Mouse (Mus musculus) monocyte, adult 59 days (primary cell): ENCODE measurements around the gene Gm49661. TPM values are rescaled to one million over a fixed set of nuclear protein-coding genes. Genes with fewer than 3 reads are reported as not detected.

Experiments
- total RNA-seq, 2 experiments: library from RNA; stranded (reverse); gene quantifications; one replicate each; pipeline ENCODE4 v1.2.4; 2023

Gm49661 gene
- not detected for total RNA-seq

GRCm38 (mm10) chr8:84969241-84970134 is at the start of gene Gm49661, which contains the start of the genes Prdx2 and Rnaseh2a:
Gene Gm49661 (minus strand): TSS chr8:84969433.
Gene Prdx2 (plus strand): TSS chr8:84969587.
Gene Rnaseh2a (minus strand): TSS chr8:84969767.

GRCm38 (mm10) chr8:85014431-85014830 is 45.2 kb upstream of the Gm49661 start, which contains the start of gene Best2:
Gene Best2 (minus strand): TSS chr8:85014531.

DNA sequence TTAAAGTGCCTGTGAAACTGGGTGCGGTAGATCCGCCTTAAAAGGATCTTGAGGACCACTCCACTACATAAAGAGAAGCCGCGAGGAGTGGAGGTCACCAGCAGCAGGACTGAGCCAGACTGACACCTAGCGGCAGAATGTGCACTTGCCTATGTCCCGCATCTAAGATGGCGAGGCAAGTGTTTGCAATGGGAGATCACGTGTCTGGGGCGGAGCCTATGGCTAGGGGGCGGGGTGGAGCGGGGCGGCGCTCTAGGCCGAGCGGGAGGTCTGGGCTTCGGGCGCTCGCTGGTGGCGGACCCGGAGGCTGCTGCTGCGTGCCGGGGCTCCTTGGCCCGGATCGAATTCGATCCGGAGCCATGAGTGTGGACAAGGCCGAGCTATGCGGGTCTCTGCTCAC is 21.1 kb upstream of the Gm49661 start, which contains the start of gene Hook2:
TSS of gene Hook2 (plus strand) at position 255 of the 400 bp plus-strand sequence.

GRCm38 (mm10) chr8:84978248-84978940 is 9.2 kb upstream of the Gm49661 start, which contains the start of gene Junb:
Gene Junb (minus strand): TSS chr8:84978718.

GRCm38 (mm10) chr8:84946528-84947240 is 22.5 kb downstream of the Gm49661 start, which contains the start of gene Rtbdn:
Gene Rtbdn (plus strand): TSS chr8:84946991.

GRCm38 (mm10) chr8:84936962-84937546 is 32.2 kb downstream of the Gm49661 start, which contains the start of gene Mast1:
Gene Mast1 (minus strand): TSS chr8:84937359.

Other genes starting within 250 kb of the Gm49661 start
- gene G430095P16Rik, start 246.4 kb downstream of the Gm49661 start, total RNA-seq: 10 to 100 TPM; 16.5 to 21.5 TPM
- 10 to 100 TPM; 63.7 to 72.8 TPM for gene Nfix, start 169.1 kb downstream of the Gm49661 start, total RNA-seq
- 1 to 10 TPM; 2.0 to 3.1 TPM for gene Dand5, start 146.6 kb downstream of the Gm49661 start, total RNA-seq
- 10 to 100 TPM in 1 of 2 experiments, 1 to 10 TPM in 1; 8.9 to 10.1 TPM for gene Gadd45gip1, start 137.9 kb downstream of the Gm49661 start, total RNA-seq
- gene Rad23a, start 128.8 kb downstream of the Gm49661 start, total RNA-seq: 10 to 100 TPM; 52.4 to 52.7 TPM
- 100 to 1,000 TPM; 632 to 634 TPM for gene Calr, start 122.5 kb downstream of the Gm49661 start, total RNA-seq
- gene Farsa, start 112.4 kb downstream of the Gm49661 start, total RNA-seq: 10 to 100 TPM; 43.6 to 47.8 TPM
- 1 to 10 TPM; 4.1 to 5.1 TPM for gene Syce2, start 97.3 kb downstream of the Gm49661 start, total RNA-seq
- gene Gcdh, start 75.5 kb downstream of the Gm49661 start, total RNA-seq: 1 to 10 TPM; 7.1 to 9.3 TPM
- gene Klf1, start 67.5 kb downstream of the Gm49661 start, total RNA-seq: not detected
- gene Dnase2a, start 60.9 kb downstream of the Gm49661 start, total RNA-seq: 10 to 100 TPM; 61.0 to 66.0 TPM
- under 1 TPM; 0.29 to 0.33 TPM for gene Mast1, start 32.1 kb downstream of the Gm49661 start, total RNA-seq
- not detected for gene Rtbdn, start 22.4 kb downstream of the Gm49661 start, total RNA-seq
- 100 to 1,000 TPM; 104 to 107 TPM for gene Prdx2, start 154 bp upstream of the Gm49661 start, total RNA-seq
- 10 to 100 TPM; 28.9 to 32.3 TPM for gene Rnaseh2a, start 334 bp upstream of the Gm49661 start, total RNA-seq
- gene Junb, start 9.3 kb upstream of the Gm49661 start, total RNA-seq: 1,000 to 10,000 TPM; 1,590 to 1,695 TPM
- 1 to 10 TPM; 2.8 to 3.2 TPM for gene Hook2, start 21.2 kb upstream of the Gm49661 start, total RNA-seq
- not detected for gene Best2, start 45.1 kb upstream of the Gm49661 start, total RNA-seq
- 10 to 100 TPM; 65.2 to 76.3 TPM for gene Asna1, start 55.8 kb upstream of the Gm49661 start, total RNA-seq
- gene Trir, start 57.4 kb upstream of the Gm49661 start, total RNA-seq: 100 to 1,000 TPM; 154 to 166 TPM
- gene Tnpo2, start 67.5 kb upstream of the Gm49661 start, total RNA-seq: 10 to 100 TPM; 37.3 to 54.7 TPM
- gene Fbxw9, start 90.6 kb upstream of the Gm49661 start, total RNA-seq: 1 to 10 TPM; 4.2 to 6.3 TPM
- gene Gm5741, start 98.5 kb upstream of the Gm49661 start, total RNA-seq: not detected
- gene Dhps, start 102.3 kb upstream of the Gm49661 start, total RNA-seq: 10 to 100 TPM; 55.7 to 74.6 TPM
- 10 to 100 TPM; 53.5 to 54.8 TPM for gene Wdr83os, start 111.3 kb upstream of the Gm49661 start, total RNA-seq
- gene Wdr83, start 111.9 kb upstream of the Gm49661 start, total RNA-seq: 10 to 100 TPM in 1 of 2 experiments, 1 to 10 TPM in 1; 8.9 to 14.2 TPM
- gene Man2b1, start 113.8 kb upstream of the Gm49661 start, total RNA-seq: 100 to 1,000 TPM; 386 to 392 TPM
- gene Zfp791, start 153.7 kb upstream of the Gm49661 start, total RNA-seq: 1 to 10 TPM in 1 of 2 experiments, under 1 TPM in 1; 0.39 to 1.0 TPM
- gene Cks1brt, start 182.5 kb upstream of the Gm49661 start, total RNA-seq: not detected